Mouse (Mus musculus) liver, embryonic 14.5 days (tissue): ENCODE measurements around the gene Baz2b.

ENCODE experiments used
- CTCF ChIP-seq: IDR thresholded peaks from 2 replicates; pipeline ENCODE4 v1.5.1; 2016; ENCODE audit warnings: antibody characterized with exemption, low read depth, control low read depth
- EP300 ChIP-seq: IDR thresholded peaks from 2 replicates; pipeline ENCODE4 v1.6.1; 2016; ENCODE audit warnings: antibody characterized with exemption, low read depth

DNA sequence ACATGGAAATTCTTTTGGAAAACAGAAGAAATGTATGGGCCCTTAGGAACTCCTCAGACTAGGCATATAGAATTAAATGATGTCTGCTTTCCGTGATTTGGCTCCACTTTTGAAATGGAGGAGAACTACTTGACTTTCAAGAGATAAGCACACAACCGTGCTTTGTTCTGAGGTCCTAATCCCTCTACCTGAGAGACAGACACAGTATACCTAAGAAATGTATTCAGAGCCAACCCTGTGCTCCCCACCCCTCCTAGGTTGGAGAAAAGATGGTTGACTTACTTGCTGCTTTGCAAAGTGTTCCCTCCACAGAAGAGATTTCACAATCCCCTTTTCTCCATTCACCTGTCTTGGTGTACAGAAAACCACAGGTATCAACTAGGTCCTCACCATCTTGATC is 47.1 kb upstream of the Baz2b start:
- TF ChIP-seq CTCF (no peak), EP300 (no peak)
